Mouse (Mus musculus) heart, embryonic 10.5 days (tissue): ENCODE measurements at regions not wholly inside any gene's neighbourhood (a gene's known extent, or its start where the extent isn't known, plus 50 kb on each side); places are given as distances from the start of the nearest gene placed in this dataset.

Source experiments
- DNase-seq: peaks from one replicate; pipeline ENCODE4 v3.0.0-alpha.2; 2017; ENCODE audit warnings: low spot score
- H3K27ac ChIP-seq: fragments of 300-500 bp; sonication (generic); 2 replicates; pipeline ENCODE4 v1.5.1; 2016; ENCODE audit warnings: mild to moderate bottlenecking
- H3K27me3 ChIP-seq: fragments of 300-500 bp; sonication (generic); 2 replicates; pipeline ENCODE4 v1.6.1; 2016; ENCODE audit warnings: mild to moderate bottlenecking; ENCODE audit not compliant: poor library complexity, insufficient read depth, severe bottlenecking
- H3K36me3 ChIP-seq: fragments of 300-500 bp; sonication (generic); 2 replicates; pipeline ENCODE4 v1.6.1; 2016; ENCODE audit warnings: mild to moderate bottlenecking, moderate library complexity
- H3K4me1 ChIP-seq: fragments of 300-500 bp; sonication (generic); 2 replicates; pipeline ENCODE4 v1.6.1; 2016; ENCODE audit warnings: mild to moderate bottlenecking
- H3K4me3 ChIP-seq: fragments of 300-500 bp; sonication (generic); 2 replicates; pipeline ENCODE4 v1.5.1; 2016; ENCODE audit warnings: mild to moderate bottlenecking, moderate library complexity
- H3K9me3 ChIP-seq: fragments of 300-500 bp; sonication (generic); 2 replicates; pipeline ENCODE4 v1.6.1; 2016; ENCODE audit warnings: mild to moderate bottlenecking, moderate library complexity
- WGBS: fragments of 180-500 bp; shearing (Covaris S2); methylation state at CpG from one replicate; pipeline ENCODE4 v1.1.7; 2016; 5-methylcytosine and 5-hydroxymethylcytosine counted together

DNA sequence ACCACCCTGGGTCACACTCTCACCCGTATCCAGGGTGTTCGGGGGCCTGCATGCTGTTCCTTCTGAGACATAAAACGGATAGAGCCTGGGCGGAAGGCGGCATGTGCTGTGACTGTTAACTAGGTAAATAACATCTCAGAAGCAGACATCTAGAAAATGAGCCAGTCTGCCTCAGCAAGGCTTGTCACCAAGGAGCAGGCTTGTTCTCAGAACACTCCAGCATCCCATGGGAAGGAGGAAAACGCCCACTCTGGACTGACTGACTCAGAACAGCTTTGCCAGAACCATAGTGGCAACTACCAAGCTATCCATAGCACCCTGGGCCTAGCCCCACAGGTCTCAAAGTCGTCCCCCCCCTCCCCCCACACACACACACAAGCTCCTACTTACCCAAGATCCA is 63.8 kb upstream of the Cdh5 start:
- Histone ChIP-seq H3K27me3 (no peaks in the 10 kb centered on the region), H3K9me3 (no peaks in the 10 kb centered on the region), H3K27ac (no peak overlapping the region), H3K4me3 (no peak overlapping the region), H3K36me3 (no peaks in the 10 kb centered on the region), H3K4me1 (peaks cover 8% of the 10 kb centered on the region; the same call in 1 of the 2 replicates)
- 85% methylated on average over 7 of the region's 7 CpGs for WGBS
- no peak for DNase-seq

DNA sequence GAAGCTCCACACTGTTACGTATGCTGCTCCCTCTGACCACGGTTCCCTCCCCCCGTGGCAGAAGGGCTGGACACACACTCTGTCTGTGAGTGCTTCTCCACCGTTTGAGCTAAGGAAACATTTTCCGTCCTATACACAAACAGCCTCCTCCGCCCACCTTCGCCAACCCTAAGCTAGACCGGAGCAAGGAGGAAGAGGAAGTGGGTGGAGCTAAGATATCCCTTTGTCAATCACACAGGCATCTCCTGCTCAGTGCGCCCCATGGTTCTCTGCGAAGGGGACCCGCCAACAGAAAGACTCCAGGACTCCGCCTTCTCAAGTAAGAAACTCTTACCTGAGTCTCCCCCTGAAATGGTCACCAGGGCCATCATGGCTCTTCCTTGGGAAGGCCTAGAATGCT is 61.9 kb upstream of the Cdh5 start:
- H3K9me3 ChIP-seq: no peaks in the 10 kb centered on the region
- no peaks in the 10 kb centered on the region for H3K27me3 ChIP-seq
- whole genome bisulfite sequencing: 55% methylated on average over 12 of the region's 12 CpGs
- no peak overlapping the region for H3K27ac ChIP-seq
- H3K4me3 ChIP-seq: no peak overlapping the region
- peaks cover 10% of the 10 kb centered on the region; the same call in 1 of the 2 replicates for H3K4me1 ChIP-seq
- DNase-seq: no peak
- H3K36me3 ChIP-seq: no peaks in the 10 kb centered on the region

- WGBS: 83% methylated on average over 5 of the region's 5 CpGs
- DNase-seq: no peak
- no peaks in the 10 kb centered on the region; the same call in 1 of the 2 replicates for H3K9me3 ChIP-seq
- H3K27ac ChIP-seq: no peak overlapping the region
- no peaks in the 10 kb centered on the region for H3K27me3 ChIP-seq
- H3K4me3 ChIP-seq: no peak overlapping the region
- peaks cover 10% of the 10 kb centered on the region; the same call in 1 of the 2 replicates for H3K4me1 ChIP-seq
- H3K36me3 ChIP-seq: no peaks in the 10 kb centered on the region
These were observed 59.9 kb upstream of the Cdh5 start for GRCm38 (mm10) chr8:104041522-104041921.

DNA sequence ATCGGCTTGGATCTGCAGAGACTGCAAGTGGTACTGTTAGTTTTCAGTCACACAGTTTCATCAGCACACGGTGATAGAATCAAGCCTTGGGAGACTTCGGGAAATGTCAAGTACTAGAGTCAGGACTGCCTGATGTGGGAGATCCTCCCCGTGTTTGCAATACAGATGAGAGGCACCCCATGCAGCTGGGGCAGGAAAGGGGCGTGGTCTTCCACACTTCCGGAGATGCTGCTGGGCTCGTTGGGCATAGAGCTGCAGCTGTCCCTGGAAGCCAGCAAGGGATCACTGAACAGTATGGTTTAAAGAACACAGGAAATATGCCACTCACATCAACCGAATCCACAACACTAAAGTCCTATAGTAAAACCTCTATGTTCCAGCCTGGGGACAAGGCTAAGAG is 59.0 kb upstream of the Cdh5 start:
- Histone ChIP-seq H3K27me3 (no peaks in the 10 kb centered on the region), H3K9me3 (no peaks in the 10 kb centered on the region; the same call in 1 of the 2 replicates), H3K4me3 (peak overlapping the region; percentile 27; the same call in 1 of the 2 replicates), H3K36me3 (no peaks in the 10 kb centered on the region), H3K27ac (0 out of 2 replicates have a peak overlapping the region, but pooled peaks have one; percentile 36), H3K4me1 (peaks cover 10% of the 10 kb centered on the region; the same call in 1 of the 2 replicates)
- DNase-seq: no peak
- WGBS: 20% methylated on average over 8 of the region's 8 CpGs

DNA sequence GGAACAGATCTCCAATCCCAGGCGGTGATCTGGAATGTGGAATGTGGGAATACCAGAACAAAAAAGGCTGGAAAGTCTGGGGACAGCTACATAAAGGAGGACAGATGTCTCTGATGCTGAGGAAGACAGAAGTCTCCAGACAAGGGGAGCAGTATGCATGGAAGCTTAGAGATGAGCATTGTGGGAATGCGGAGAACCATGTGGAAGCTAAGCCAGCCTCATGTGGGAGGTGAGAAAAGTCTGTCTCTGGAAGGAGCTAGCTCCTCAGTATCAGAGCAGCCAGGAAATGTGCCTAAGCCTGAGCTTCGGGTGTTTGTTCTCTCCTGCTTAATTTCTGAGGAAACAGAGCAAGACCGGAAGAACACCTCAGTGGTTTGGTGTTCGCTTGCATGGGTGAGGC is 53.4 kb upstream of the Cdh5 start:
- 71% methylated on average over 5 of the region's 5 CpGs for WGBS
- no peak for DNase-seq
- H3K36me3 ChIP-seq: no peaks in the 10 kb centered on the region
- H3K4me1 ChIP-seq: 0 out of 2 replicates have a peak, but pooled peaks cover 2% of the 10 kb centered on the region
- H3K27me3 ChIP-seq: peaks cover 6% of the 10 kb centered on the region; the same call in 1 of the 2 replicates
- no peaks in the 10 kb centered on the region; the same call in 1 of the 2 replicates for H3K9me3 ChIP-seq
- no peak overlapping the region for H3K4me3 ChIP-seq
- no peak overlapping the region for H3K27ac ChIP-seq

DNA sequence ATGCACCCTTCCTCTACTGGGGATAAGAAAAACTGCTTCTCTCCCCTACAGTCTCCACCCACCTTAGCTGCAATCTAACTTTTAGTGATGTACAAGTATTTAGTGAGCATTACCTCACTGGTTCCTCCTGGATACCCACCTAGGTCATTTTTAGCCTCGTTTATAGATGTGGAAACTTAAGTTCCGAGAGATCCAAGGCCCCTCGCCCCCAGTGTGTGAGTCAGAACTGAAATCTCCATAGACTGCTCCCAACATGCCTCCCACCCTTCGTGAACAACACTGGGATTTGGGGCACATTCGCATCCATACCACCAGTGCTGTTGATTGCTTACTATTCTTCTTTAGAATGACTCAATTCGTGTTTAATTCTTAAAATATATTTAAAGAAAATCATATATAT is 52.2 kb upstream of the Cdh5 start:
- peaks cover 6% of the 10 kb centered on the region; the same call in 1 of the 2 replicates for H3K27me3 ChIP-seq

GRCm38 (mm10) chr8:104050694-104051539 is 50.5 kb upstream of the Cdh5 start:
- DNase-seq: no peak
- H3K4me3 ChIP-seq: no peak overlapping the region
- 29% methylated on average over 15 of the region's 15 CpGs for WGBS
- no peaks in the 10 kb centered on the region for H3K36me3 ChIP-seq
- H3K27ac ChIP-seq: no peak overlapping the region
- no peaks in the 10 kb centered on the region for H3K9me3 ChIP-seq
- H3K27me3 ChIP-seq: peaks cover 6% of the 10 kb centered on the region; the same call in 1 of the 2 replicates
- 0 out of 2 replicates have a peak, but pooled peaks cover 2% of the 10 kb centered on the region for H3K4me1 ChIP-seq

More for the DNA sequence above, 52.2 kb upstream of the Cdh5 start:
- DNase-seq: no peak
- Histone ChIP-seq H3K9me3 (no peaks in the 10 kb centered on the region; the same call in 1 of the 2 replicates), H3K36me3 (no peaks in the 10 kb centered on the region), H3K27ac (no peak overlapping the region), H3K4me1 (0 out of 2 replicates have a peak, but pooled peaks cover 2% of the 10 kb centered on the region), H3K4me3 (no peak overlapping the region)
- 75% methylated on average over 6 of the region's 6 CpGs for WGBS

- H3K27me3 ChIP-seq: peaks cover 6% of the 10 kb centered on the region; the same call in 1 of the 2 replicates
- DNase-seq: no peak
- 0 out of 2 replicates have a peak, but pooled peaks cover 2% of the 10 kb centered on the region for H3K4me1 ChIP-seq
- no peaks in the 10 kb centered on the region for H3K9me3 ChIP-seq
- WGBS: 57% methylated on average over 5 of the region's 5 CpGs
- no peak overlapping the region for H3K27ac ChIP-seq
- H3K4me3 ChIP-seq: no peak overlapping the region
- H3K36me3 ChIP-seq: no peaks in the 10 kb centered on the region
These were observed 49.9 kb upstream of the Cdh5 start for GRCm38 (mm10) chr8:104051540-104051882.
